Mouse (Mus musculus): Measurements from ENCODE around the gene Adgrb3.

GRCm38 (mm10) chr1:25191986-25192385 is 637.5 kb downstream of the Adgrb3 start:
- TF ChIP-seq CTCF (IDR thresholded peaks at IDR 0.05; ENCODE audit: borderline replicate concordance, extremely low read depth, insufficient read depth, insufficient read length) (no peak), POLR2A (IDR thresholded peaks at IDR 0.05; ENCODE audit: borderline replicate concordance, extremely low read depth, insufficient read depth, insufficient read length, poor library complexity, severe bottlenecking) (no peak)

Data from brain, embryonic 14.5 days (tissue).